Mouse (Mus musculus): Measurements from ENCODE around the gene Kiz. TPM values are rescaled to one million over a fixed set of nuclear protein-coding genes. Genes with fewer than 3 reads are reported as not detected.

Gene Kiz
- total RNA-seq (2023): 29.9 TPM

DNA sequence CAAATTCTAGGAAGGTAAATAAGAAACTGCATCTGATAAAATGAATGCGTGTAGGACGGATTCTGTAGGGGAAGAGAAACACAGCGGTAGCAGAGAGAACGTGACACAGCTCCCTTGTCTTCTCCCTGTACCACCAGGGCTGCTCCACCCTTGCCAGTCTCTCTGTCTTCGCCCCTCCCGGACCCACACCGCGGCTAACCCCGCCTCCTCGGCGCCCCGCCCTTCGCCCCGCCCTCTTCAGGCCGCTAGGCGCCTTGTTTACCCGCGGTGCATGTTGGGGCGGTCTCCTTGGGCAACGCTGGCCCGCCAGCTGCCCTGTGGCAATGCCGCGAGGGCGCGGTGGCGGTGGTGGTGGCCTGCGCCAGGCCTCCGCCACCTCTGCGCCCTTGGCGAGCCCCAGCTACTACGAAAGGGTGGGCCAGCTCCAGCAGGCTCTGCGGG is at the start of gene Kiz:
Gene Kiz, plus strand, starts transcription at position 266 of the 441 bp plus-strand sequence.

GRCm38 (mm10) chr2:147012623-147013184 is 157.0 kb downstream of the Kiz start, which contains the start of gene Xrn2:
TSS of gene Xrn2 (plus strand) at chr2:147012996.

Other genes with a start within 250 kb of the Kiz start
- gene Xrn2, start 157.1 kb downstream of the Kiz start, total RNA-seq (2023): 162 TPM
- not detected for gene Nkx2-4, start 229.6 kb downstream of the Kiz start, total RNA-seq (2023)

Measured in CD4-positive naive resting alpha-beta T cell, adult 57 days (primary cell).